Mouse (Mus musculus) thymus, postnatal 10 days (tissue): ENCODE measurements around the gene Rps6kb1.

Experiments used
- DNase-seq, 2 experiments: peaks; one replicate each; pipeline ENCODE4 v3.0.0; 2021; ENCODE audit warnings: low spot score in 2 of 2

Gene Rps6kb1

DNA sequence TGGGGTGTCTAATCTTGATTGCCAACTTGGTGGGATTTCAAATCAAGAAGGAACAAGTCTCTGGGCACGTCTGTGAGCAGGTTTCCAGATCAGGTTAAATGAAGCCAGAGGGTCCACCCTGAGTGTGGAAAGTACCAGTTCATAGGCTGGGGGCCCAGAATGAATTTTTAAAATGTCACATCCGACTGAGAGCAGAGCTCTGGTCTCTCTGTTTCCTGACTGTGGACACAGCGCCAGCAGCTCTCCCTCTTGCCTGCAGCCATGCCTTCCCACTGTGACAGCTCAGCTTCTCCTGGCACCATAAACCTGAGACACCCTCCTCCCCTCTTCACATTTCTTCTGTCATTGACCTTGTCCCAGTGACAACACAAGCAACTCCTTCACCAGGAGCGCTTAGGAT lies 75.6 kb downstream of the Rps6kb1 start:
- no peak for DNase-seq

DNA sequence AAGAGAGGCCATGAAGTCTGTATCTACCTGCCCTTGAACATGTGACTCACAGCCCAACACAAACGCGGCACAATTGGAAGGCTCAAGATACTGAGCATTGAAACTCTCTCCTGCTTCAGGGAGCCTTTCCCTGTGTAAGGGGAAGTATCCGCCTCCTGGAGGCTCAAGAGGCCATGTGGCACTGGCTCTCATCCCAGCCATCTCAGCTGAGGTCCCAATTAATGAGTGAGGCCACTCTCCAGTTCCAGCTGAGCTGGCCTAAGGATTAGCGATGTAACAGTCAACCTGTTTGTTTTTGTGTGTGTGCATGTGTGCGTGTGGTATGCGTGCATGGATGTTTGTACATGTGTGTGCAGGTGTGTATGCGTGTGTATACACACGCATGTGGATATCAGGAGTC lies 76.3 kb downstream of the Rps6kb1 start:
- no peak for DNase-seq

DNA sequence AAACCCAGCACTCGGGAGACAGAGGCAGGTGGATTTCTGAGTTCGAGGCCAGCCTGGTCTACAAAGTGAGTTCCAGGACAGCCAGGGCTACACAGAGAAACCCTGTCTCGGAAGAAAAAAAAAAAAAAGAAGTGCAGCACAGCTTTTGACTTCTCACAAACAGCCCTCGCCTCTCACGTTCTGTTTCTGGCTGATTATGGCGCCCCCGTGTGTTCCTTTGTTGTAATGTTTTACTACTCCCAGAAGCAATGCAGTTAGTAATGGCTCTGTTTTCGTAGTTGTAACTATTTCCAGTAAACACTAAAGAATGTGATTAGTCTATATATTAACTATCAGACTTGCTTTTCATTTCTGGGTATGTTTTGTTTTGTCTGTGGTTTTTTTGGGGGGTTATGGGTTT lies 80.3 kb downstream of the Rps6kb1 start:
- peak; percentile 61 to 82 for DNase-seq

DNA sequence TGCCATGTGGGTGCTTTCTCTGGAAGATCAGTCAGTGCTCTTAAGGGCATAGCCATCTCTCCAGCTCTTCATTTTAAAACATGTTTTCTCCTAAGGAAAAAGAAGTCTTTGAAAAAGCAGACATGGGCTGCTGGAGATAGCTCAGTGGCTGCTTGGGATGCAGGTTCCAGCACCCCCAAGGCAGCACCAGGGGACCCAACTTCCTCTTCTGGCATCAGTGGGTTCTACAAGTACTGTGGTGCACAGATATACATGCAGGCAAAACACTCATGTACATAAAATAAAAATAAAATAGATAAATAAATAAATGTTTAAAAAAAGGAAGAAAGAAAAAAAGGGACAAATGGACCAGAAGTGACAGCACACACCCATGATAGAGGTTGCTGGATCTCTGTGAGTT lies 82.0 kb downstream of the Rps6kb1 start:
- no peak for DNase-seq

DNA sequence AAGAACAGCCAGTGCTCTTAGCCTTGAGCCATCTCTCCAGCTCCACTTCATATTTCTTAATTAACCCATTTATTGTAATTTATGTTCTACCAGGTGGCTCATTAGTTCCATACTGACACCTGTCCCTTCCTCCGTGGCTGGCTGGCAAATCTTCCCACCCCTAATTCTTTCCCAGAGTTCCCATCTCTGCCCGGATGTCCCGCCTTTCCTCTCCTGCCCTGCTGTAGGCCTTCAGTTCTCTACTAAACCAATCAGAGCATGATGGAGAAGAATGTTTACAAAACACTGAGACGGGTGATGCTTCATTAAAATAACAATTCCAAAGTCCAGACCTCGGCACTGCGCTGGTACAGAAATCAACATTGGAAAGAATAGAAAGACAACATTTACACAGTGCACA lies 85.7 kb downstream of the Rps6kb1 start:
- DNase-seq: no peak

DNA sequence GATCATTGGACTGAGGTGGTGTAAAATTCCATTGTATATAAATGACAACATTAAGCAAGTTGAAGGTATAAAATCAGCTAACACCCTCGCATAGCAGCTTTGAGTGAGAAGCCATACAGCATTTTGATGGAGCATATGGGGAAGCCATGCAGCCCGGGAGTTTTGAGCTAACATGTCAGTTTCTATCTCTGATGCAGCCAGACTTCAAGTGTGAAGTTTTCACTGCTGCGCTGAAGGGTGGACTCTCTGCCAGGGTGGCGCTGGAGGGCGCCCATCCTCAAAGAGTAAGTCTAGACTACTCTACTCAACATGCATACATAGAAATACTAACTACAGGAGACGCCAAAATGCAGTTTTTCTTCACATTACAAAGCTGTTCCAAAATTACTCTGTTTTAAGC lies 87.1 kb downstream of the Rps6kb1 start:
- DNase-seq: no peak

DNA sequence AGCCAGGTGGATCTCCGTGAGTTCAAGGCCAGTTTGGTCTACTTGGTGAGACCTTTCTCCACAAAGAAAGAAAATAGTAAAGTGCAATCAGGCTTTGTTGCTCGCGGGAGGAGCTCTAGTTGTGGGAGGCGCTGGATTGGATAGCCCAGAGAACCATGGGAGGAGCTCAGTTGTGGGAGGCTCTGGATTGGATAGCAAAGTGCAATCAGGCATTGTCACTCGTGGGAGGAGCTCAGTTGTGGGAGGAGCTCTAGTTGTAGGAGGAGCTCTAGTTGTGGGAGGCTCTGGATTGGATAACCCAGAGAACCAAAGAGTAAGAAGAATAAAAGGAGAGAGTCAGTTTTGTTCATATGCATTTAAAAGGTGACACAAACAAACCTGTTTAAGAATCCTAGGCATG lies 90.6 kb downstream of the Rps6kb1 start:
- DNase-seq: no peak
